Mouse (Mus musculus): Measurements from ENCODE around the gene Bub1b. TPM values are rescaled to one million over a fixed set of nuclear protein-coding genes. Genes with fewer than 3 reads are reported as not detected.

Gene Bub1b
- 2.0 TPM for polyA plus RNA-seq (2014; fragmentation: Illumina TruSeq; extraction: RNeasy Lipid Tissue Mini Kit (QIAGEN cat#74804); ENCODE audit: insufficient read depth, low read depth, low replicate concordance)

GRCm38 (mm10) chr2:118597673-118598568 is at the start of gene Bub1b:
Gene Bub1b (plus strand): TSS chr2:118598211.

GRCm38 (mm10) chr2:118549507-118550473 is 48.2 kb upstream of the Bub1b start, which contains the start of gene Bmf:
Gene Bmf (minus strand): TSS chr2:118549687.

GRCm38 (mm10) chr2:118662902-118663803 is 65.1 kb downstream of the Bub1b start, which contains the start of gene Pak6:
Gene Pak6 (plus strand): TSS chr2:118663303.

Other genes starting within 250 kb of the Bub1b start
- 0.53 TPM for gene Gpr176, start 224.8 kb upstream of the Bub1b start, polyA plus RNA-seq (2014; fragmentation: Illumina TruSeq; extraction: RNeasy Lipid Tissue Mini Kit (QIAGEN cat#74804); ENCODE audit: insufficient read depth, low read depth, low replicate concordance)
- 4.1 TPM for gene Eif2ak4, start 209.6 kb upstream of the Bub1b start, polyA plus RNA-seq (2014; fragmentation: Illumina TruSeq; extraction: RNeasy Lipid Tissue Mini Kit (QIAGEN cat#74804); ENCODE audit: insufficient read depth, low read depth, low replicate concordance)
- 282 TPM for gene Srp14, start 118.5 kb upstream of the Bub1b start, polyA plus RNA-seq (2014; fragmentation: Illumina TruSeq; extraction: RNeasy Lipid Tissue Mini Kit (QIAGEN cat#74804); ENCODE audit: insufficient read depth, low read depth, low replicate concordance)
- 9.9 TPM for gene Bmf, start 48.5 kb upstream of the Bub1b start, polyA plus RNA-seq (2014; fragmentation: Illumina TruSeq; extraction: RNeasy Lipid Tissue Mini Kit (QIAGEN cat#74804); ENCODE audit: insufficient read depth, low read depth, low replicate concordance)
- 0.85 TPM for gene Pak6, start 65.1 kb downstream of the Bub1b start, polyA plus RNA-seq (2014; fragmentation: Illumina TruSeq; extraction: RNeasy Lipid Tissue Mini Kit (QIAGEN cat#74804); ENCODE audit: insufficient read depth, low read depth, low replicate concordance)
- gene Ankrd63, start 105.8 kb downstream of the Bub1b start, polyA plus RNA-seq (2014; fragmentation: Illumina TruSeq; extraction: RNeasy Lipid Tissue Mini Kit (QIAGEN cat#74804); ENCODE audit: insufficient read depth, low read depth, low replicate concordance) = 4.3 TPM
- gene Plcb2, start 130.2 kb downstream of the Bub1b start, polyA plus RNA-seq (2014; fragmentation: Illumina TruSeq; extraction: RNeasy Lipid Tissue Mini Kit (QIAGEN cat#74804); ENCODE audit: insufficient read depth, low read depth, low replicate concordance) = 8.0 TPM
- gene Inafm2, start 147.5 kb downstream of the Bub1b start, polyA plus RNA-seq (2014; fragmentation: Illumina TruSeq; extraction: RNeasy Lipid Tissue Mini Kit (QIAGEN cat#74804); ENCODE audit: insufficient read depth, low read depth, low replicate concordance) = 25.4 TPM
- 13.2 TPM for gene Ccdc9b, start 164.4 kb downstream of the Bub1b start, polyA plus RNA-seq (2014; fragmentation: Illumina TruSeq; extraction: RNeasy Lipid Tissue Mini Kit (QIAGEN cat#74804); ENCODE audit: insufficient read depth, low read depth, low replicate concordance)
- 6.8 TPM for gene Phgr1, start 174.6 kb downstream of the Bub1b start, polyA plus RNA-seq (2014; fragmentation: Illumina TruSeq; extraction: RNeasy Lipid Tissue Mini Kit (QIAGEN cat#74804); ENCODE audit: insufficient read depth, low read depth, low replicate concordance)
- 5.2 TPM for gene Disp2, start 181.5 kb downstream of the Bub1b start, polyA plus RNA-seq (2014; fragmentation: Illumina TruSeq; extraction: RNeasy Lipid Tissue Mini Kit (QIAGEN cat#74804); ENCODE audit: insufficient read depth, low read depth, low replicate concordance)
- 1.7 TPM for gene Knstrn, start 215.8 kb downstream of the Bub1b start, polyA plus RNA-seq (2014; fragmentation: Illumina TruSeq; extraction: RNeasy Lipid Tissue Mini Kit (QIAGEN cat#74804); ENCODE audit: insufficient read depth, low read depth, low replicate concordance)